Mouse (Mus musculus) ES-Bruce4 (cell line): ENCODE data around the gene Hdac4.

Experiments used
- CTCF ChIP-seq: IDR thresholded peaks from one replicate; pipeline ENCODE4 v1.8.1; 2011; ENCODE audit warnings: low read depth, low read length
- EP300 ChIP-seq: IDR thresholded peaks from 2 replicates; pipeline ENCODE4 v1.6.1; 2011; ENCODE audit warnings: low read depth, low read length; ENCODE audit not compliant: insufficient read depth
- POLR2A ChIP-seq: IDR thresholded peaks from one replicate; pipeline ENCODE4 v1.8.1; 2011; ENCODE audit warnings: low read length; ENCODE audit not compliant: insufficient read depth

- TF ChIP-seq CTCF (no peak), POLR2A (no peak), EP300 (peak; percentile 68)
Observed at GRCm38 (mm10) chr1:92119303-92119702, 76.2 kb downstream of the Hdac4 start.
